Mouse (Mus musculus): Measurements from ENCODE around the gene Hgd. TPM values are rescaled to one million over a fixed set of nuclear protein-coding genes. Genes with fewer than 3 reads are reported as not detected.

Hgd gene
- polyA plus RNA-seq, 1 experiment, result 4.1 TPM

DNA sequence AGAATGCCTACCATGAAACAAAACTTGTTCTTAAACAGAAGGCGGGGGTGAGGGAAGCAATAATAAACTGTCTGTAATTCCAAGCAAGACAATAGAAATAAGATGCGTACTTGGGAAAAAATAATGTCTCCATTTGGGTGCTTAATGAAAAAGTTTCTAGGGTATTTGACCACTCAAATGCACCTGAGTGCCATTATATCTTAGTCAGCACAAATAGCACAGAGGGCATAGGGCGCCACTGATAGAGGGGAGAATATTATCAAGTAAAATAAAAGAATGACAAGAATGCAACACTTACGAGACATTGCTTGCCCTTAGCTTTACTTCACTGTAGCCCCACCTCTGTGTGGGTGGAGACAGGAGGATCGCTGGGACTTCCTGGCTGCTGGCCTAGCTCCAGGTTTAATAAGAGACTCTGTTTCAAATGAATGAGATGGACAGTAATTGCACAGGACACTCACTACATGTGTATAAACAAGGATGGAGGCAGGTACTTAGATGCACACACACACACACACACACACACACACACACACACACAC is 85.5 kb downstream of the Hgd start:
- no peaks in the 10 kb centered on the region for H3K4me1 ChIP-seq (ENCODE audit: control insufficient read depth, insufficient read depth, low read length)
- WGBS, result 77% methylated on average over 5 of the region's 5 CpGs
- H3K27ac ChIP-seq (ENCODE audit: control insufficient read depth, insufficient read depth, low read depth, low read length, poor library complexity), result no peak overlapping the region
- no peak for TF ChIP-seq CTCF (IDR thresholded peaks at IDR 0.05; ENCODE audit: control insufficient read depth, insufficient read depth, low read length)
- no peak for TF ChIP-seq POLR2A (IDR thresholded peaks at IDR 0.05; ENCODE audit: borderline replicate concordance, control insufficient read depth, low read depth, low read length)
- no peak overlapping the region for H3K4me3 ChIP-seq (replicated peaks; ENCODE audit: control insufficient read depth, low read depth, low read length)

DNA sequence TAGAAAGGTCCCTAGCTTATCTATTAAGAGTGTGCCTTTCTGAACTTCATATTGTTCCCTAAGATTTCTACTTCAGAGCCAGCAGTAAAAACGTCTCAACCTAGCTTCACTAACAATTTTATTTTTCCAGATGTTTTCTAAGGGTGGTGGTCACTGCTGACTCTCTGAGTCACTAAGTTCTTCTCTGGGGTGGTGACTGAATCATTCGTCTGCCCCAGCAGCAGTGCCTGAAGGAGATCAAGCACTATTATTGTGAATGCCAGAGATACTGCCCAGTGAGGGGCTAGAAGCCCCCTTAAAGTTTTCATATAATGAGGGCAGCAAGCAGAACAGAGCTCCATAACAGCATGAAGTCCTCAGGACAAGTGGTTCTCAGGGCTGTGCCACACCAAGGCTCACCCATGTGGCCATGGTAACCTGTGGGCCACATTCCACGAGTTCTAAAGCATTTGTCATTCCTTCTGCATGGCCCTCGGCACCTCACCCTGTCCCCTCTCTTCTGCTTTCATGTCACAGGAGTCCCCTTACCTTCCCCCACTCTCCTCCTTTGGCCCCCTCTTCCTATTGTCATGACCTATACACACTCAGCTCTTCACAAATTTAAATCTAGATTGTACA is 90.8 kb downstream of the Hgd start:
- TF ChIP-seq CTCF (IDR thresholded peaks at IDR 0.05; ENCODE audit: control insufficient read depth, insufficient read depth, low read length), result no peak
- no peak for TF ChIP-seq POLR2A (IDR thresholded peaks at IDR 0.05; ENCODE audit: borderline replicate concordance, control insufficient read depth, low read depth, low read length)
- WGBS, result 39% methylated on average over 4 of the region's 4 CpGs
- Histone ChIP-seq H3K27ac (ENCODE audit: control insufficient read depth, insufficient read depth, low read depth, low read length, poor library complexity) (no peak overlapping the region), H3K4me3 (replicated peaks; ENCODE audit: control insufficient read depth, low read depth, low read length) (no peak overlapping the region), H3K4me1 (ENCODE audit: control insufficient read depth, insufficient read depth, low read length) (no peaks in the 10 kb centered on the region)

DNA sequence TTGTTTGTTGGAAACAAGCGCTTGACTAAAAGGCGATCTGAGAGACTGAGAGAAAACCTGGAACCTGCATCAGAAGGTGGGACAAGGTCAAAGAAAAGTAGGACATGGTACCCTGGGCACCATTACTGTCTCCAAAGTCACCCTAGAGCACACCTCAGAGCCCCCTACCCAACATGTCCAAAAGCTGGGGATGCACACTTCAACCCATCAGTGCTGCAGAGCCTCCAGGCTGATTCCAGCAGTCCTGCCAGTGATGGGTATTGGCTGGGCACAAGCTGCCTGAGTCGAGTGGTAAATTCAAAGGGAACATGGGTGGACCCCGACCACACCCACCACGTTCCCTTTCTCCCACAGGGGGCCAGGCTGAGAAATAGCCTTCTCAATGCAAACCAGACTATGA is 95.4 kb downstream of the Hgd start:
- 79% methylated on average over 5 of the region's 5 CpGs for WGBS
- TF ChIP-seq POLR2A (IDR thresholded peaks at IDR 0.05; ENCODE audit: borderline replicate concordance, control insufficient read depth, low read depth, low read length) (no peak), CTCF (IDR thresholded peaks at IDR 0.05; ENCODE audit: control insufficient read depth, insufficient read depth, low read length) (no peak)
- H3K27ac ChIP-seq (ENCODE audit: control insufficient read depth, insufficient read depth, low read depth, low read length, poor library complexity), result no peak overlapping the region
- no peaks in the 10 kb centered on the region for H3K4me1 ChIP-seq (ENCODE audit: control insufficient read depth, insufficient read depth, low read length)
- no peak overlapping the region for H3K4me3 ChIP-seq (replicated peaks; ENCODE audit: control insufficient read depth, low read depth, low read length)

DNA sequence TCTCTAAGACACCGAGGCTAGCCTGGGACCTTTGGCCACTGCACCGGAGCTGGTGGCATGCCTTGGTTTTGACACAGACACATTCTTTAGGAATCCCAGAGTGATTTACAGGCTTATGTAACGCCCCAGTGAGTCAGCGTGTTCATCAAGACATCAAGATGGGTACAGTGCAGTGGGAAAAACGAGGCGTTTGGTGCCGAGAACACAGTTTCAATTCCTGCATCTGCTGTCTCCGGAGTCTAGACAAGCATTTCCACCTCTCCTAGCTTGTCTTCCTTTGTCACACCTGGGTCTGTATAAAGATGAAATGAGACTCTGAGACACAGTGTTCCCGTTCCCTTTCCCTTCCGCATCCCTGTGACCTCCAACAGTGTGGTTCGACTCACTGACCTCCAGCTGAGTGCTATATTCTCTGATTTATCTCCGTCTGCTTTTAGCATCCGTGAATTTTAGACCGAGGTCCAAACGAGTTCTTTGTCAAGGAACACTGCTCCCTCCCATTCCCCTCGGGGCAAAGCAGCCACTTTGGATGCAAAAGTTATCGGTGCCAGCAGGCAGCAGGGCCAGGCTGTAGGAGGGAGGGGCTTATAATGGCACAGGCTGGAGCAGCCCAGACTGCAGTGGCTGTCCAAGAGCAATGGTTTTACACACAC is 96.2 kb downstream of the Hgd start:
- TF ChIP-seq CTCF (IDR thresholded peaks at IDR 0.05; ENCODE audit: control insufficient read depth, insufficient read depth, low read length) (no peak), POLR2A (IDR thresholded peaks at IDR 0.05; ENCODE audit: borderline replicate concordance, control insufficient read depth, low read depth, low read length) (no peak)
- H3K27ac ChIP-seq (ENCODE audit: control insufficient read depth, insufficient read depth, low read depth, low read length, poor library complexity), result no peak overlapping the region
- 71% methylated on average over 17 of the region's 17 CpGs for WGBS
- no peaks in the 10 kb centered on the region for H3K4me1 ChIP-seq (ENCODE audit: control insufficient read depth, insufficient read depth, low read length)
- H3K4me3 ChIP-seq (replicated peaks; ENCODE audit: control insufficient read depth, low read depth, low read length), result no peak overlapping the region

DNA sequence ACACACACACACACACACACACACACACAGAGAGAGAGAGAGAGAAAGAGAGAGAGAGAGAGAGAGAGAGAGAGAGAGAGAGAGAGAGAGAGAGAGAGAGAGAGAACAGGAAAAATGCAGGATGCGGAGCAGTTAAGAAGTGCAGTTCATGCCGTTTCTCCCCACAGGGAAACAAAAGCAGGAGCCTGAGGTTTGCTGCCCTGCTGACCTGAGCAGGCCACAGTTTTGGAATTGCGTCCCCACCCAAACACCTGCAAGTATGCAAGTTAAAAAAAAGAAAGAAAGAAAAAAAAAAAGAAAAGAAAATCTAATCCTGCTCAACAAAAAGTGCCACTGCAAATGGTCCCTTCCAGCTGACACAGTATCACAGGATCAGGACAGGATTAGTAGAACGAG is 96.7 kb downstream of the Hgd start:
- Histone ChIP-seq H3K4me1 (ENCODE audit: control insufficient read depth, insufficient read depth, low read length) (no peaks in the 10 kb centered on the region), H3K27ac (ENCODE audit: control insufficient read depth, insufficient read depth, low read depth, low read length, poor library complexity) (no peak overlapping the region), H3K4me3 (replicated peaks; ENCODE audit: control insufficient read depth, low read depth, low read length) (no peak overlapping the region)
- TF ChIP-seq CTCF (IDR thresholded peaks at IDR 0.05; ENCODE audit: control insufficient read depth, insufficient read depth, low read length) (no peak), POLR2A (IDR thresholded peaks at IDR 0.05; ENCODE audit: borderline replicate concordance, control insufficient read depth, low read depth, low read length) (no peak)
- WGBS, result 72% methylated on average over 4 of the region's 4 CpGs

DNA sequence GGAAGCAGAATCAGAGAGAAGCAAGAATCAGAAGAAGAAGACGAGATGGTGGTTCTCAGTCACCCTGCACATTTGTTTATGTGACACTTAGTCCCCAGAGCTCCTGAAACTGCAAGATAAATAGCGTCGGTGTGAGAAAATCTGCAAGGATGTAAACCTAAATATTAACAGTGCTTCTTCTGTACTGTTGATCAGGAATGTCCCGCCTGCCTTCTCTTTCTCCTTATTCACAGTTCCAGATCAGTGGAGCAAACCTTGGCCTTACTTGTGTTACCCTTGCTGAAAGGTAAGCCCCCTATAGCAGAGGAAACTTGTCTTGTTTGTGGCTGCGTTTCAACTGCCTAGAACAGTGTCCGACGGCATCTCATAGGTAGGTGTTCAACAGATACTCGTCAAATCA is 97.6 kb downstream of the Hgd start:
- no peak for TF ChIP-seq CTCF (IDR thresholded peaks at IDR 0.05; ENCODE audit: control insufficient read depth, insufficient read depth, low read length)
- TF ChIP-seq POLR2A (IDR thresholded peaks at IDR 0.05; ENCODE audit: borderline replicate concordance, control insufficient read depth, low read depth, low read length), result no peak
- Histone ChIP-seq H3K4me1 (ENCODE audit: control insufficient read depth, insufficient read depth, low read length) (no peaks in the 10 kb centered on the region), H3K27ac (ENCODE audit: control insufficient read depth, insufficient read depth, low read depth, low read length, poor library complexity) (no peak overlapping the region), H3K4me3 (replicated peaks; ENCODE audit: control insufficient read depth, low read depth, low read length) (no peak overlapping the region)
- 79% methylated on average over 8 of the region's 8 CpGs for WGBS

DNA sequence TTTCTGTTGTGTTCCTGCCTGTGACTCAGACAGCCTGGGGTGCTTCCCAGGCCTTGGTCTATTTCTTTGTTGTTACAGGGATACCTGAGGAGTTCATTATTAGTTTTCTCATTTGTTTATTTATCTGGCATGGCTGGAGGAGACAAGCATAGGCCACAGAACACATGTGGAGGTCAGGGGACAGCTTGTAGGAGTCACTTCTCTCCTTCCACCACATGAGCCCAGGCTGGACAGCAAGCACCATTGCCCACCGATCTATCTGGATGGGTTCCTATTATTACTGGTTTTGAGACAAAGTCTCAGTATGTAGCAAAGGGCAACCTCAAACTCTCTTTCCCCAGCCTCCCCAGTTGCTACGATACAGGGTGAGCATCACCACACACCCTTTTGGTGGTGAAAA is 100.3 kb downstream of the Hgd start:
- TF ChIP-seq POLR2A (IDR thresholded peaks at IDR 0.05; ENCODE audit: borderline replicate concordance, control insufficient read depth, low read depth, low read length), result no peak
- TF ChIP-seq CTCF (IDR thresholded peaks at IDR 0.05; ENCODE audit: control insufficient read depth, insufficient read depth, low read length), result no peak
- Histone ChIP-seq H3K4me3 (replicated peaks; ENCODE audit: control insufficient read depth, low read depth, low read length) (no peak overlapping the region), H3K27ac (ENCODE audit: control insufficient read depth, insufficient read depth, low read depth, low read length, poor library complexity) (no peak overlapping the region), H3K4me1 (ENCODE audit: control insufficient read depth, insufficient read depth, low read length) (no peaks in the 10 kb centered on the region)
- 83% methylated on average over 2 of the region's 2 CpGs for WGBS

DNA sequence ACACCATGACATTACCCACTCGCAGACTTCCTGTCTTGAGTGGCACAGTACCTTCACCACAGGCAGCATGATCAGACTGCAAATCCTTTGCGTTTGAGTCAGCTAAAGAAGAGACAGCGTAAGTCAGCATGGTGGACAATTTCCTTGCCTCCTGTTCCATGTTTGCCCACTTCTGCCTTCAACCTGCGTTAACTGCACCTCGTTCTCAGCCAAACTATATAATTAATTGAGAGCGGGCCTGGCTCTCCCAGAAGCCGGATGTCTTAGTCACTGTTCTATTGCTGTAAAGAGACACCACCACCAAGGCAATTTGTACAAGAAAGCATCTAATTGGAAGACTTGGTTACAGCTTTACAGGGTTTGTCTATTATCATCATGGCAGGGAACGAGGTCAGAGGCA is 100.9 kb downstream of the Hgd start:
- 77% methylated on average over 8 of the region's 8 CpGs for WGBS
- TF ChIP-seq CTCF (IDR thresholded peaks at IDR 0.05; ENCODE audit: control insufficient read depth, insufficient read depth, low read length) (no peak), POLR2A (IDR thresholded peaks at IDR 0.05; ENCODE audit: borderline replicate concordance, control insufficient read depth, low read depth, low read length) (no peak)
- Histone ChIP-seq H3K27ac (ENCODE audit: control insufficient read depth, insufficient read depth, low read depth, low read length, poor library complexity) (no peak overlapping the region), H3K4me3 (replicated peaks; ENCODE audit: control insufficient read depth, low read depth, low read length) (no peak overlapping the region), H3K4me1 (ENCODE audit: control insufficient read depth, insufficient read depth, low read length) (no peaks in the 10 kb centered on the region)

Other genes starting within 250 kb of the Hgd start
- 0.92 and 2.4 TPM in 2 replicates for gene Stxbp5l, start 195.2 kb upstream of the Hgd start, polyA plus RNA-seq (2011; ENCODE audit: insufficient read depth, insufficient read length, low replicate concordance, missing spikeins)
- gene Gtf2e1, start 40.4 kb upstream of the Hgd start, polyA plus RNA-seq (2011; ENCODE audit: insufficient read depth, insufficient read length, low replicate concordance, missing spikeins), result 1.2 and 5.0 TPM in 2 replicates
- 4.5 and 6.8 TPM in 2 replicates for gene Rabl3, start 40.3 kb upstream of the Hgd start, polyA plus RNA-seq (2011; ENCODE audit: insufficient read depth, insufficient read length, low replicate concordance, missing spikeins)
- 72.1 and 78.8 TPM in 2 replicates for gene Ndufb4, start 74.3 kb downstream of the Hgd start, polyA plus RNA-seq (2011; ENCODE audit: insufficient read depth, insufficient read length, low replicate concordance, missing spikeins)
- gene Fstl1, start 196.7 kb downstream of the Hgd start, polyA plus RNA-seq (2011; ENCODE audit: insufficient read depth, insufficient read length, low replicate concordance, missing spikeins), result 28.2 and 31.4 TPM in 2 replicates

Data from bone marrow, adult 2 months (tissue).